Comparison of ENCODE assay signal across 20 mouse cellular contexts in genomic region chr7:99159446-99159845, GRCm38 (mm10). TPM values are rescaled to one million over a fixed set of nuclear protein-coding genes. Genes with fewer than 3 reads are reported as not detected.
DNase-seq lines count a peak whose midpoint lies in the region; ATAC-seq and TF ChIP-seq lines count a peak whose summit lies in the region.
"Had no signal": no experiment of that assay in that cellular context is flagged by ENCODE, and none has a peak within 500 bp of the region (broad histone marks: within the 10 kb centered on the region; RNA-seq: fewer than 3 reads in every experiment).

No protein-coding gene starts in this region.

- WGBS in heart, embryonic 11.5 days (ENCODE audit: insufficient replicate concordance): 86% methylated on average over 2 of the region's 2 CpGs

- no peak overlapping the region for H3K4me3 ChIP-seq in gastrocnemius, adult 2 months
- H3K4me3 ChIP-seq in heart, embryonic 11.5 days (ENCODE audit: low read depth, low read length): no peak overlapping the region
- H3K4me3 ChIP-seq: embryonic facial prominence, embryonic 15.5 days; erythroblast, embryonic 14.5 days; forebrain, embryonic 12.5 days; hindbrain, embryonic 10.5 days; intestine, embryonic 15.5 days had no signal

- H3K27me3 ChIP-seq in heart, embryonic 11.5 days (ENCODE audit: control insufficient read depth, insufficient read depth, low read length): no peaks in the 10 kb centered on the region; the same call in 1 of the 2 replicates
- H3K27me3 ChIP-seq: embryonic facial prominence, embryonic 15.5 days; forebrain, embryonic 12.5 days; intestine, embryonic 15.5 days had no signal

- no peak overlapping the region for H3K9ac ChIP-seq in heart, embryonic 11.5 days (ENCODE audit: low read depth, low read length)
- H3K9ac ChIP-seq: embryonic facial prominence, embryonic 15.5 days; forebrain, embryonic 12.5 days; hindbrain, embryonic 14.5 days; intestine, embryonic 15.5 days had no signal

- no peaks in the 10 kb centered on the region for H3K36me3 ChIP-seq in heart, embryonic 11.5 days (ENCODE audit: control insufficient read depth, insufficient read depth, low read length)
- H3K36me3 ChIP-seq: embryonic facial prominence, embryonic 15.5 days; forebrain, embryonic 12.5 days; hindbrain, embryonic 10.5 days; intestine, embryonic 15.5 days had no signal

- no peak for TF ChIP-seq CTCF in gastrocnemius, adult 2 months (IDR thresholded peaks at IDR 0.05)

- H3K9me3 ChIP-seq in heart, embryonic 11.5 days (replicated peaks; ENCODE audit: control insufficient read depth, low read length): no peaks in the 10 kb centered on the region
- H3K9me3 ChIP-seq: embryonic facial prominence, embryonic 15.5 days; forebrain, embryonic 12.5 days; hindbrain, embryonic 10.5 days; intestine, embryonic 15.5 days had no signal

- intact Hi-C loops in gastrocnemius, adult 2 months (cut with DNase I): no loop called here

- H3K4me2 ChIP-seq in heart, embryonic 11.5 days: no peak overlapping the region
- H3K4me2 ChIP-seq: embryonic facial prominence, embryonic 15.5 days; forebrain, embryonic 12.5 days; hindbrain, embryonic 14.5 days; intestine, embryonic 15.5 days had no signal

- ATAC-seq in heart, embryonic 11.5 days (replicated peaks; ENCODE audit: insufficient number of reproducible peaks, low FRiP score, low TSS enrichment): no peak
- ATAC-seq: forebrain, embryonic 16.5 days; intestine, embryonic 15.5 days had no signal

- peaks cover 28% of the 10 kb centered on the region for H3K4me1 ChIP-seq in heart, embryonic 11.5 days (ENCODE audit: control insufficient read depth, insufficient read depth, low read length)

- DNase-seq in gastrocnemius, adult 2 months: no peak
- no peak for DNase-seq in gastrocnemius, postnatal 4 days (ENCODE audit: low spot score in 2 of 2)
- peak; percentile 33 for DNase-seq in heart, adult 8-10 months (ENCODE audit: low spot score)
- peak; percentile 52 to 62 for DNase-seq in heart, adult 9 months (ENCODE audit: low spot score in 2 of 2)
- peak; percentile 44 for DNase-seq in heart, postnatal 4 days
- DNase-seq in kidney, postnatal 14 days: no peak
- DNase-seq: adrenal gland, postnatal 10 days; cerebellum, adult 11 months; cerebellum, adult 8-10 months; cerebellum, postnatal 14 days; embryo, embryonic 11 days; gastrocnemius, postnatal 14 days had no signal

- peak overlapping the region; percentile 48; the same call in 1 of the 2 replicates for H3K27ac ChIP-seq in gastrocnemius, adult 2 months
- no peak overlapping the region for H3K27ac ChIP-seq in heart, embryonic 11.5 days (ENCODE audit: low read depth, low read length)
- H3K27ac ChIP-seq: embryonic facial prominence, embryonic 15.5 days; forebrain, embryonic 12.5 days; hindbrain, embryonic 10.5 days; hindbrain, embryonic 14.5 days; intestine, embryonic 15.5 days had no signal

RNA-seq across cellular contexts. Expression of gene Uvrag, which starts 18.5 kb away (rescaled TPM):
- total RNA-seq in gastrocnemius, adult 2 months (2021): 1 to 10 TPM; 8.6 to 9.2 TPM
- total RNA-seq in gastrocnemius, postnatal 4 days (2021): 10 to 100 TPM; 28.9 to 30.4 TPM
- 10 to 100 TPM; 17.5 to 22.1 (median 20.3) TPM for total RNA-seq in heart, adult 8-10 months (2022)
- 14.5 and 16.7 TPM in 2 replicates for polyA plus RNA-seq in heart, embryonic 11.5 days (2014; fragmentation: Nextera tagmentation; extraction: Ambion mirVana)
- total RNA-seq in heart, postnatal 4 days (2021): 10 to 100 TPM; 33.2 to 34.5 TPM

RNA-seq across cellular contexts. Expression of gene Dgat2, which starts 23.1 kb away (rescaled TPM):
- 10 to 100 TPM; 32.9 to 69.4 TPM for total RNA-seq in gastrocnemius, adult 2 months (2021)
- total RNA-seq in gastrocnemius, postnatal 4 days (2021): 10 to 100 TPM; 13.0 to 20.0 TPM
- total RNA-seq in heart, adult 8-10 months (2022): 100 to 1,000 TPM; 341 to 454 (median 381) TPM
- polyA plus RNA-seq in heart, embryonic 11.5 days (2014; fragmentation: Nextera tagmentation; extraction: Ambion mirVana): 8.4 and 8.7 TPM in 2 replicates
- total RNA-seq in heart, postnatal 4 days (2021): 10 to 100 TPM; 69.7 to 78.2 TPM

Comparison
In these comparisons a context has a peak if more than half of its experiments do, and no peak if none do; other contexts are left out.
1. RNA of gene Dgat2, which starts 23.1 kb away (total RNA-seq): 341 to 454 TPM in heart, adult 8-10 months; 69.7 to 78.2 TPM in heart, postnatal 4 days, 32.9 to 69.4 TPM in gastrocnemius, adult 2 months and 13.0 to 20.0 TPM in gastrocnemius, postnatal 4 days; every median in the first group is over 4 times any median in the second.
2. DNase-seq: peak in heart, adult 8-10 months (single experiment), heart, adult 9 months (2 of 2) and heart, postnatal 4 days (single experiment); none in gastrocnemius, adult 2 months (single experiment), gastrocnemius, postnatal 4 days (0 of 2) and kidney, postnatal 14 days (single experiment).